Mouse (Mus musculus): ENCODE results near the gene Tsga10ip. TPM values are rescaled to one million over a fixed set of nuclear protein-coding genes. Genes with fewer than 3 reads are reported as not detected.

The Tsga10ip gene
- not detected in 2 replicates for total RNA-seq (2014; rRNA removed)
- 0.10 TPM in 1 of 2 replicates, not detected in the other for polyA plus RNA-seq (2015; fragmentation: Nextera tagmentation; extraction: Ambion mirVana)

DNA sequence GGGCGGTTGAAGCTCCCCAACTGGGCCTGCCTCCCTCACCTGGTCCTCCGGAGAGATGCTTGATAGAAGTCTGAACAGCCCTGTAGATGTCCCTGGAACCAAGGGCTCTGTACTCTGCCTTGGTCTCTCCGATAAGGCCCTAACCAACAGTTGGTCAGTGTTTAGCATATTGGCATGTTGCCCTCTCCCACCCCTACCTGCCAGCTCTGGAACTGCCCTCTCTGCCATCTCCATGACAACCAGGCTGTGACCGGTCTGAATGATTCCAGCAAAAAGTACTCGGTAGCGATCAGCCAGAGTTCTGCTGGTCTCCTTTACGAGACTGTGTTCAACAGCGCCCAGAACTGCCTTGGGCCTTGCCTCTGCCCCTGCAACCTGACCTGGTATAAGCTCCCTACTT is at the start of gene Tsga10ip:
Tsga10ip (minus strand) TSS at position 234 of the 400 bp plus-strand sequence.
- H3K9me3 ChIP-seq (ENCODE audit: low read length) = no peaks in the 10 kb centered on the region
- no peak within 1 kb of the TSS for H3K9ac ChIP-seq (replicated peaks; ENCODE audit: low read length, poor library complexity, severe bottlenecking)
- 0 out of 2 replicates have a peak, but pooled peaks have one; percentile 14 for TF ChIP-seq CTCF (IDR thresholded peaks at IDR 0.05)
- H3K4me1 ChIP-seq (ENCODE audit: insufficient read depth, low read length) = 0 out of 2 replicates have a peak, but pooled peaks cover 1% of the 10 kb centered on the region
- 60% methylated on average over 8 of the region's 8 CpGs for WGBS
- H3K4me2 ChIP-seq (ENCODE audit: low read depth, low read length, poor library complexity, severe bottlenecking) = no peak within 1 kb of the TSS
- H3K27me3 ChIP-seq (ENCODE audit: insufficient read depth, low read length) = no peaks in the 10 kb centered on the region
- DNase-seq (ENCODE audit: low spot score) = no peak
- H3K27ac ChIP-seq (ENCODE audit: low read depth, low read length) = no peak within 1 kb of the TSS
- H3K4me3 ChIP-seq (ENCODE audit: low read depth, low read length) = no peak within 1 kb of the TSS
- no peaks in the 10 kb centered on the region for H3K36me3 ChIP-seq (ENCODE audit: insufficient read depth, low read length)
- ATAC-seq (ENCODE audit: low FRiP score) = no peak

DNA sequence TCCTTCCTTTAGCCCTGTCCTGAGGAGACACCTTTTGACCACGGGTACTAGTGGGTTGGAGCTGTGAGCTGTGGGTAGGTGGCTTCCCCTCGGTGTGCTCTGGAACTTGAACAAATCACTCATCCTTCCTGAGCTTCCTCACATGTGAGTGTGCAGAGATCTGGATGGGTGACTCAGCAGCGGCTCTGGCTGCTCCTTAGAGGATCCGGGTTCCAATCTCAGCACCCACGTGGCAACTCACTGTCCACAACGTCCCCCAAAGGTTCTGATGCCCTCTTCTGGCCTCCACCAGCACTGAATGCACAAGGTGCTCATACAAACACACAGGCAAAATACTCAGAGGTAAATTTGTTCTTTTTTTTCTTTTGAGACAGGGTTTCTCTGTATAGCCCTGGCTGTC is 49.4 kb upstream of the Tsga10ip start:
- H3K4me3 ChIP-seq (ENCODE audit: low read depth, low read length) = no peak overlapping the region
- no peaks in the 10 kb centered on the region for H3K9me3 ChIP-seq (ENCODE audit: low read length)
- DNase-seq (ENCODE audit: low spot score) (no peak), ATAC-seq (ENCODE audit: low FRiP score) (no peak)
- peaks cover 17% of the 10 kb centered on the region for H3K4me1 ChIP-seq (ENCODE audit: insufficient read depth, low read length)
- H3K27me3 ChIP-seq (ENCODE audit: insufficient read depth, low read length) = peaks cover 36% of the 10 kb centered on the region
- 80% methylated on average over 6 of the region's 6 CpGs for WGBS
- no peak overlapping the region for H3K27ac ChIP-seq (ENCODE audit: low read depth, low read length)
- H3K4me2 ChIP-seq (ENCODE audit: low read depth, low read length, poor library complexity, severe bottlenecking) = no peak overlapping the region
- no peak overlapping the region for H3K9ac ChIP-seq (replicated peaks; ENCODE audit: low read length, poor library complexity, severe bottlenecking)
- no peak for TF ChIP-seq CTCF (IDR thresholded peaks at IDR 0.05)
- H3K36me3 ChIP-seq (ENCODE audit: insufficient read depth, low read length) = 0 out of 2 replicates have a peak, but pooled peaks cover 4% of the 10 kb centered on the region

DNA sequence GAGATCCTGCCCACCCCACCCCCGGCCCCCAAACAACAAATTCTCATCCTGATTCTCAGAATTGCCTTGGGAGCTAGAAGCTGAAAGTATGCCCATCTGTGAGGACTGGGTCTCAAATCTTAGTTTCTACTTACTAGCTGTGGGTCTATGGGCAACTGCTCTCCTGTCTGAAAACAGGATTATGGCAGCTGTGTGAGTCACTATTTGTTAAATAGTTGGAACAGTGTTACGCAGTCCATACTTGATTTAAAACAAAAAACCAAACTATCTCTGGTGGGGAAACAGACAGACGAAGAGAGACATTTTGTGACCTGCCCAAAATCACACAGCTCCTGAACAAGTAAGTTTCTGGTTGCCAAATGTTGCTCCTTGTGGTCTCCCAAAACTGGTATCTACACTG is 47.3 kb upstream of the Tsga10ip start:
- 84% methylated on average over 3 of the region's 3 CpGs for WGBS
- Histone ChIP-seq H3K27me3 (ENCODE audit: insufficient read depth, low read length) (peaks cover 44% of the 10 kb centered on the region), H3K36me3 (ENCODE audit: insufficient read depth, low read length) (0 out of 2 replicates have a peak, but pooled peaks cover 4% of the 10 kb centered on the region), H3K4me3 (ENCODE audit: low read depth, low read length) (no peak overlapping the region), H3K27ac (ENCODE audit: low read depth, low read length) (no peak overlapping the region), H3K4me1 (ENCODE audit: insufficient read depth, low read length) (0 out of 2 replicates have a peak, but pooled peaks cover 4% of the 10 kb centered on the region), H3K9me3 (ENCODE audit: low read length) (no peaks in the 10 kb centered on the region), H3K9ac (replicated peaks; ENCODE audit: low read length, poor library complexity, severe bottlenecking) (no peak overlapping the region), H3K4me2 (ENCODE audit: low read depth, low read length, poor library complexity, severe bottlenecking) (no peak overlapping the region)
- DNase-seq (ENCODE audit: low spot score) = no peak
- TF ChIP-seq CTCF (IDR thresholded peaks at IDR 0.05) = no peak
- no peak for ATAC-seq (ENCODE audit: low FRiP score)

DNA sequence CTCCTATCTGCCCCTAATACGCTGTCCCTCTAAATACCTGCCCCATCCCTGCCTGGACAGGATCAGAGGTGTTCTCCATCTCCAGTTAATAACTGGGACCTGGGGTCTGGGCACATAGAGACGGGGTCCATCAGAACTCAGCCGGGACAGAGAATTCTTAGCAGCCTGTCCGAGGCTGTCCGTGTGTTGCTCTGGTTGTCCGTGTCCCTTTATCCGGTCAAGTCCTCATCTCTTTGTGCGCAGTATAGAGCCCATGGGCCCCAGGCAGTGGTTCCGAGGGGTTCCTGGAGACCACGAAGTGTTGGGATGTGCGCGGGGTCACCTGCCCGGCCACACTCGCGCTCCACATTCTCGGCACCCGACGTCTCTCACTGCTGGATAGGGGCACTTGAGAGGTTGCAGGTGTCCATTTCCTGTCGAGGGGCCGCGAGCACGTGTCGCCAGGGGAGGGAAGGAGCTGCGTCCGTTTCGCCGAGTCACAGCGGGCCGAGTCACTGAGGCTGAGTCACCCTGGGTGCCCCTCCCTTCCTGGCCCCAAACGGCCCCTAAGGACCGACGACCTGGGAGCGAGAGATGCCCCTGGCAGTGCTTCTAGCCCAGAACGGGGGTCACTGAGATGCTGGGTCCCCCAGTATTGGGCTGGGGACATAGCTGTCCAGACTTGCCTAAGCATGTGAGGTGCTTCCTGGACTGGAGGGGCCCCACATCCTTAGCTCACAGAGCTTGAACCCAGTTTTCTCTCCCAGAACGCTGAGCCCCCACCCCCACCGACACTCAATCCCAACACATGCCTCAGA is 46.2 kb upstream of the Tsga10ip start:
- ATAC-seq (ENCODE audit: low FRiP score) = no peak

DNA sequence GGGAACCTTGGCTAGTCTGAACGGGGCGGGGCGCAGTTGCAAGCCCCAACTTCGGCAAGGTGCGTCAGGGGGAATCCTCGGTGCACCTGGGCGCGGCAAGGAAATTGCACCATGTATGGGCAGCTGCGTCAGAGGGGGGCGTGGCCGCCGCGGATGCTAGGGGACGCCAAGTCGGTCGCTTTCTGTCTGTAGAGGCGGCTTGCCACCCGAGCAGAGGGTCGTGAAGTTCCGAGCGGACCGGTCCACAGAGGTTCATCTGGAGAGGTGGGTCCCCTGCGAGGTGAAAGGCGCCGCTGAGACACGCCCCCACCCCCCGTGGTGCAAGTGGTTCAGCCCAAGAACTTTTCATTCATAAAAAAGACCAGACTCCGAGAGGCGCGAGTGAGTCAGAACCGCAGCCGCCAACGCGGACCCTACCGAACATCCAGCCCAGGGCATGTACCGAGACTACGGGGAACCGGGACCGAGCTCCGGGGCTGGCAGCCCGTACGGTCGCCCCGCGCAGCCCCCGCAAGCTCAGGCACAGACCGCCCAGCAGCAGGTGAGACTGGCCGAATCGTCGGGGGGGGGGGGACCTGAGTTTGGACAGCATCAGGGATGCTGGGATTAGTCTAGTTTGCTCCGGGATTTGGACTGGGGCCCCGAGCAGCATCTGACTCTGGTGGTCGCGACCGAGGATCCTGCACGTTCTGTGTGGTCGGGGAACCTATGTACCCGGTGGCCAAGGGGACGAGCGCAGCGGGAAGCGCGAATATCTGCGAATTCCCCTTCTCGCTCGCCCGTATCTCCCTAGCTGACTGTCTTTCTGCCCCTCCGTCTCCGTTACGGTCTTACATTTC is 45.4 kb upstream of the Tsga10ip start, which contains the start of gene Fosl1:
Fosl1 (plus strand) TSS at position 33 of the 839 bp plus-strand sequence.
- peak; percentile 47; the same call in 1 of the 2 replicates for ATAC-seq (ENCODE audit: low FRiP score)

More for the DNA sequence above, 46.2 kb upstream of the Tsga10ip start:
- no peak overlapping the region for H3K27ac ChIP-seq (ENCODE audit: low read depth, low read length)
- 10% methylated on average over 36 of the region's 36 CpGs for WGBS
- DNase-seq (ENCODE audit: low spot score) = no peak
- no peak for TF ChIP-seq CTCF (IDR thresholded peaks at IDR 0.05)
- no peaks in the 10 kb centered on the region for H3K9me3 ChIP-seq (ENCODE audit: low read length)
- H3K4me2 ChIP-seq (ENCODE audit: low read depth, low read length, poor library complexity, severe bottlenecking) = peak overlapping the region; percentile 97
- no peaks in the 10 kb centered on the region for H3K36me3 ChIP-seq (ENCODE audit: insufficient read depth, low read length)
- peaks cover 44% of the 10 kb centered on the region for H3K27me3 ChIP-seq (ENCODE audit: insufficient read depth, low read length)
- peak overlapping the region; percentile 47 for H3K4me3 ChIP-seq (ENCODE audit: low read depth, low read length)
- H3K9ac ChIP-seq (replicated peaks; ENCODE audit: low read length, poor library complexity, severe bottlenecking) = no peak overlapping the region
- H3K4me1 ChIP-seq (ENCODE audit: insufficient read depth, low read length) = 0 out of 2 replicates have a peak, but pooled peaks cover 4% of the 10 kb centered on the region

More for the DNA sequence above, 45.4 kb upstream of the Tsga10ip start, which contains the start of gene Fosl1:
- H3K9me3 ChIP-seq (ENCODE audit: low read length) = no peaks in the 10 kb centered on the region
- H3K4me1 ChIP-seq (ENCODE audit: insufficient read depth, low read length) = 0 out of 2 replicates have a peak, but pooled peaks cover 4% of the 10 kb centered on the region
- TF ChIP-seq CTCF (IDR thresholded peaks at IDR 0.05) = no peak
- no peak within 1 kb of the TSS for H3K27ac ChIP-seq (ENCODE audit: low read depth, low read length)
- DNase-seq (ENCODE audit: low spot score) = peak; percentile 42
- peaks cover 44% of the 10 kb centered on the region for H3K27me3 ChIP-seq (ENCODE audit: insufficient read depth, low read length)
- peak within 1 kb of the TSS; percentile 47 for H3K4me3 ChIP-seq (ENCODE audit: low read depth, low read length)
- H3K4me2 ChIP-seq (ENCODE audit: low read depth, low read length, poor library complexity, severe bottlenecking) = peak within 1 kb of the TSS; percentile 97
- no peaks in the 10 kb centered on the region for H3K36me3 ChIP-seq (ENCODE audit: insufficient read depth, low read length)
- H3K9ac ChIP-seq (replicated peaks; ENCODE audit: low read length, poor library complexity, severe bottlenecking) = peak within 1 kb of the TSS; percentile 42; the same call in 1 of the 2 replicates
- WGBS = under 1% methylated on average over 70 of the region's 70 CpGs
